In the genomic region with DNA sequence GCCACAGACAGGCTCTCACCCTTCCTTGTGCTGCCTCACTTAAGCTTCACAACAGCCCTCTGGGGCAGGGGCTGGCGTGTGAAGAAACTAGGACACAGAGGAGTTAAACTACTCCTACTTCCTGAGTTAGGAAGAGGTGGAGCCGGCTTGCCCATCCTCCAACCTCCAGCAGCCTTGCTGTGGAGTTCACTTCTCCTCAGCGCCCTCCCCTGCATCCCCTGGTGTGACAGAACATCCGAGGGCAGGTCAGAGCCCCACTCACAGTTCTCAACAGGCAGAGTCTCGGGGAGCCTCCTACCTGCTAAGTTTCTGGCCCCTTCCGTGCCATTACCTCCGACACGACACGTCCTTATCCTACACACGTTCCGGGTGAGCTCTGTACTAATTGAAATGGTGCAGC, we compare ENCODE assay signal across 13 mouse cellular contexts.
DNase-seq lines count a peak whose midpoint lies in the region; ATAC-seq and TF ChIP-seq lines count a peak whose summit lies in the region.
"Had no signal": no experiment of that assay in that cellular context is flagged by ENCODE, and none has a peak within 500 bp of the region (broad histone marks: within the 10 kb centered on the region; RNA-seq: fewer than 3 reads in every experiment).

No protein-coding gene starts in this region.

- no peak for TF ChIP-seq CTCF in testis, adult 2 months (IDR thresholded peaks at IDR 0.05; ENCODE audit: control insufficient read depth, insufficient read depth, insufficient replicate concordance, low read depth, low read length)
- no peak for TF ChIP-seq CTCF in midbrain, postnatal 0 days (IDR thresholded peaks at IDR 0.05)

- 47% methylated on average over 11 of the region's 11 CpGs for WGBS in hindbrain, embryonic 16.5 days
- WGBS in hindbrain, embryonic 12.5 days: 45% methylated on average over 11 of the region's 11 CpGs
- 28% methylated on average over 11 of the region's 11 CpGs for WGBS in embryonic facial prominence, embryonic 15.5 days
- 59% methylated on average over 11 of the region's 11 CpGs for WGBS in midbrain, postnatal 0 days

- no peak for ATAC-seq in hindbrain, embryonic 16.5 days
- ATAC-seq in hindbrain, embryonic 12.5 days (ENCODE audit: low FRiP score): no peak
- ATAC-seq in embryonic facial prominence, embryonic 15.5 days (ENCODE audit: insufficient number of reproducible peaks, low FRiP score, low TSS enrichment, low read depth): no peak
- ATAC-seq in midbrain, postnatal 0 days (ENCODE audit: low FRiP score): no peak
- ATAC-seq: inflammation-experienced regulatory T-cells, adult 6 months; midbrain, embryonic 13.5 days had no signal

- H3K27ac ChIP-seq in hindbrain, embryonic 16.5 days (ENCODE audit: low read depth, low read length): no peak overlapping the region
- H3K27ac ChIP-seq in hindbrain, embryonic 12.5 days: no peak overlapping the region
- no peak overlapping the region for H3K27ac ChIP-seq in testis, adult 2 months (ENCODE audit: control insufficient read depth, insufficient read depth, low read depth, low read length)
- H3K27ac ChIP-seq in embryonic facial prominence, embryonic 15.5 days (replicated peaks): no peak overlapping the region
- H3K27ac ChIP-seq in midbrain, postnatal 0 days (ENCODE audit: low read depth, low read length): no peak overlapping the region
- H3K27ac ChIP-seq: forebrain, embryonic 10.5 days; midbrain, embryonic 13.5 days had no signal

- no peaks in the 10 kb centered on the region for H3K27me3 ChIP-seq in hindbrain, embryonic 16.5 days (replicated peaks; ENCODE audit: control insufficient read depth, insufficient read depth, low read length)
- no peaks in the 10 kb centered on the region for H3K27me3 ChIP-seq in hindbrain, embryonic 12.5 days
- no peaks in the 10 kb centered on the region for H3K27me3 ChIP-seq in testis, adult 2 months (ENCODE audit: control insufficient read depth, insufficient read depth, low read length)
- no peaks in the 10 kb centered on the region for H3K27me3 ChIP-seq in embryonic facial prominence, embryonic 15.5 days
- H3K27me3 ChIP-seq in midbrain, postnatal 0 days (ENCODE audit: insufficient read depth, low read length): no peaks in the 10 kb centered on the region
- H3K27me3 ChIP-seq: midbrain, embryonic 13.5 days had no signal

- H3K4me3 ChIP-seq in hindbrain, embryonic 16.5 days (ENCODE audit: low read length): no peak overlapping the region
- H3K4me3 ChIP-seq in hindbrain, embryonic 12.5 days: no peak overlapping the region
- H3K4me3 ChIP-seq in testis, adult 2 months (ENCODE audit: control insufficient read depth, low read depth, low read length): peak overlapping the region; percentile 29
- 0 out of 2 replicates have a peak overlapping the region, but pooled peaks have one; percentile 15 for H3K4me3 ChIP-seq in embryonic facial prominence, embryonic 15.5 days (replicated peaks)
- no peak overlapping the region for H3K4me3 ChIP-seq in midbrain, postnatal 0 days (ENCODE audit: low read depth, low read length)
- H3K4me3 ChIP-seq: forebrain, embryonic 10.5 days; midbrain, embryonic 13.5 days had no signal

- H3K36me3 ChIP-seq in hindbrain, embryonic 16.5 days (ENCODE audit: control insufficient read depth, insufficient read depth, low read length): peaks cover 2% of the 10 kb centered on the region; the same call in 1 of the 2 replicates
- H3K36me3 ChIP-seq in hindbrain, embryonic 12.5 days: no peaks in the 10 kb centered on the region
- no peaks in the 10 kb centered on the region for H3K36me3 ChIP-seq in testis, adult 2 months (ENCODE audit: control insufficient read depth, insufficient read depth, low read length)
- H3K36me3 ChIP-seq in embryonic facial prominence, embryonic 15.5 days: no peaks in the 10 kb centered on the region
- no peaks in the 10 kb centered on the region for H3K36me3 ChIP-seq in midbrain, postnatal 0 days (ENCODE audit: insufficient read depth, low read length)
- H3K36me3 ChIP-seq: forebrain, embryonic 10.5 days had no signal

- peak overlapping the region; percentile 16; the same call in 1 of the 2 replicates for H3K4me2 ChIP-seq in hindbrain, embryonic 16.5 days (ENCODE audit: low read length)
- H3K4me2 ChIP-seq in hindbrain, embryonic 12.5 days (replicated peaks): no peak overlapping the region
- H3K4me2 ChIP-seq in embryonic facial prominence, embryonic 15.5 days (replicated peaks): peak overlapping the region; percentile 39
- H3K4me2 ChIP-seq in midbrain, postnatal 0 days (ENCODE audit: low read depth, low read length, poor library complexity, severe bottlenecking): no peak overlapping the region
- H3K4me2 ChIP-seq: midbrain, embryonic 13.5 days had no signal

- no peaks in the 10 kb centered on the region for H3K4me1 ChIP-seq in hindbrain, embryonic 16.5 days (ENCODE audit: control insufficient read depth, insufficient read depth, low read depth, low read length)
- no peaks in the 10 kb centered on the region for H3K4me1 ChIP-seq in hindbrain, embryonic 12.5 days
- peaks cover 10% of the 10 kb centered on the region for H3K4me1 ChIP-seq in testis, adult 2 months (ENCODE audit: control insufficient read depth, insufficient read depth, low read length)
- H3K4me1 ChIP-seq in embryonic facial prominence, embryonic 15.5 days: no peaks in the 10 kb centered on the region
- no peaks in the 10 kb centered on the region for H3K4me1 ChIP-seq in midbrain, postnatal 0 days (ENCODE audit: insufficient read depth, low read length)

- H3K9me3 ChIP-seq in hindbrain, embryonic 16.5 days (ENCODE audit: control insufficient read depth, low read length): no peaks in the 10 kb centered on the region
- H3K9me3 ChIP-seq in hindbrain, embryonic 12.5 days (replicated peaks): peaks cover 4% of the 10 kb centered on the region; the same call in 1 of the 2 replicates
- H3K9me3 ChIP-seq in embryonic facial prominence, embryonic 15.5 days (replicated peaks): no peaks in the 10 kb centered on the region
- no peaks in the 10 kb centered on the region for H3K9me3 ChIP-seq in midbrain, postnatal 0 days (ENCODE audit: low read length)
- H3K9me3 ChIP-seq: forebrain, embryonic 10.5 days; midbrain, embryonic 13.5 days had no signal

- H3K9ac ChIP-seq in hindbrain, embryonic 16.5 days (ENCODE audit: low read depth, low read length): no peak overlapping the region
- no peak overlapping the region for H3K9ac ChIP-seq in hindbrain, embryonic 12.5 days
- H3K9ac ChIP-seq in embryonic facial prominence, embryonic 15.5 days: no peak overlapping the region
- H3K9ac ChIP-seq in midbrain, postnatal 0 days (replicated peaks; ENCODE audit: low read length, poor library complexity, severe bottlenecking): no peak overlapping the region
- H3K9ac ChIP-seq: midbrain, embryonic 13.5 days had no signal

- DNase-seq in testis, postnatal 10 days (ENCODE audit: low spot score): no peak
- peak; percentile 29 for DNase-seq in retina, postnatal 1 day
- DNase-seq in right cerebral cortex, postnatal 4 days: no peak
- DNase-seq in midbrain, postnatal 0 days (ENCODE audit: low spot score): no peak
- DNase-seq: lung, adult 18-20 months; lung, postnatal 4 days had no signal

- TF ChIP-seq POLR2A in testis, adult 2 months (IDR thresholded peaks at IDR 0.05; ENCODE audit: control insufficient read depth, low read depth, low read length): no peak

Comparison
In these comparisons a context has a peak if more than half of its experiments do, and no peak if none do; other contexts are left out.
1. H3K4me2 ChIP-seq: peak in hindbrain, embryonic 16.5 days (single experiment) and embryonic facial prominence, embryonic 15.5 days (single experiment); none in hindbrain, embryonic 12.5 days (single experiment) and midbrain, postnatal 0 days (single experiment).
2. H3K4me3 ChIP-seq: peak in testis, adult 2 months (single experiment) and embryonic facial prominence, embryonic 15.5 days (single experiment); none in hindbrain, embryonic 16.5 days (single experiment), hindbrain, embryonic 12.5 days (single experiment) and midbrain, postnatal 0 days (single experiment).